Mouse (Mus musculus): Measurements from ENCODE around the gene Csad. TPM values are rescaled to one million over a fixed set of nuclear protein-coding genes. Genes with fewer than 3 reads are reported as not detected.

Gene Csad
- polyA plus RNA-seq, 1 experiment from 2014 or later = 38.2 TPM

DNA sequence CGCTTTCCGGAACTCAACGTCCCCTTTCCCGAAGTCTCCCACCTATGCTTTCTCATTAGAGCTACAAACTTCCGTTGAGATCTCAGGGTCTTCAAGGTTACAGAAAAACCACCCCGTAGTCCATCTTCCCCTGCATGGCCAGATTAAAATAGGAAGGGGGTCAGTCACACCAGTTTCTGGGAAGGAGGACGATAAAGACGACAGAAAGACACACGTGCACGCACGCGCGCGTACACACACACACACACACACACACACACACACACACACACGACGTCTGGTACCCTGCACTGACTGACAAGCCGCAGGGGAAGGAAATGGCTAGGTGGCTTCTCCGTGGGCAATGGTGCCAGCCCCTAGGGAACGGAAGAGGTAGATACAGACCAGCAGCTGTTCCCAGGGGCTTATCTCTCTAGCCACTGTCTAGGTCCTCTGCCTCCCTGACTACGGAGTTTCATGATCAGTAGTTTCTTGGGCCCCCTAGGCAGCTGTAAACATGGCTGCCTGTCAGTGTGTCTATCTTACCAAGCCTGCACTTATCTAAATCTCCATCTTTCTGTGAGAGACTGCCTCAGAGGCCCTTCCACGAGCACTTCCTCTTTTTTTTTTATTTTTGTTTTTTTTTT is 20.6 kb upstream of the Csad start:
- DNase-seq (ENCODE audit: low spot score) = peak; percentile 54
- Histone ChIP-seq H3K4me3 (ENCODE audit: low read depth, low read length) (peak overlapping the region; percentile 34), H3K4me2 (ENCODE audit: low read depth, low read length, severe bottlenecking) (peak overlapping the region; percentile 88), H3K9me3 (ENCODE audit: control insufficient read depth, low read length) (no peaks in the 10 kb centered on the region), H3K9ac (ENCODE audit: low read length) (peak overlapping the region; percentile 54), H3K36me3 (ENCODE audit: control insufficient read depth, insufficient read depth, low read length) (no peaks in the 10 kb centered on the region), H3K4me1 (replicated peaks; ENCODE audit: control insufficient read depth, insufficient read depth, low read length) (peaks cover 9% of the 10 kb centered on the region), H3K27ac (ENCODE audit: low read depth, low read length) (no peak overlapping the region), H3K27me3 (ENCODE audit: control insufficient read depth, insufficient read depth, low read length) (peaks cover 13% of the 10 kb centered on the region; the same call in 1 of the 2 replicates)
- no peak for ATAC-seq (replicated peaks; ENCODE audit: low FRiP score)
- 20% methylated on average over 21 of the region's 21 CpGs for WGBS

DNA sequence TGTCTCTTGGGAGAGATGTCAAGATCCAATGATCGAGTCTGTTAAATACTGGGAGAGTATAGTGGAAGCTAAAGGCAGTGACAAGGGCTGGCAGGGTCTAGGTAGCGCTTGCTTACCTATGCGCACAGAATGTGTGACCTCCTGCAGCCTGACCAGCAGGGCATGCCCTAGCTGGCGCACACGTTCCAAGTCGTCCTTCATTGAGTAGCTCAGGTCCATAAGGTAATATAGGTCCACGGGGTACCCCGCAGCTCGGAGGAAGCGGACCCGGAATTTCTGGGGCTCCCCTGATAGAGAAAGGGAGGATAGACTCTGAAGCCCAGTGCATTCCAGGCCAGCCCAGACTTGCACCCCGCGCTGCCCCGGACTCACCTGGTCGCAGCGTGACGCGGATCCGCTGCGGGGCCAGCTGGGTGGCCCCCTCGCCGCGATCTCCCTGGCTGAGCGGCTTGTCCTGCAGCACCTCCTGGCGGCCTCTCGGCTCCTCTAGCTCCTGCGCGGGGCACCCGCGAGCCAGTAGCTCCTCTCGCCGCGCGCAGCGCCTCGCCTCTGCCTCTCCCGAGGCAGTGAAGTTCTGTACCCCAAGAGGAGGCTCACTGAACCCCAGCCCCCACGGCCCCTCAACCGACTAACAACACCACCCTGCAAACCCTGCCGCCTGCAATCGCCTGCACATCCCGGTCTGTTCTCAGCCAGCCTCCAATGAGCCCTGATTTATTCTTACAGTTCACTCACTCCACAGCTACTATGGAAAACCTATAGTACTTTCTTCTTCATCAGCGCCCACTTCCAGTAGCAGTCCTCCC is 19.9 kb upstream of the Csad start:
- ATAC-seq (replicated peaks; ENCODE audit: low FRiP score) = peak; percentile 67
- WGBS = 3% methylated on average over 43 of the region's 43 CpGs
- Histone ChIP-seq H3K9ac (ENCODE audit: low read length) (peak overlapping the region; percentile 54), H3K4me3 (ENCODE audit: low read depth, low read length) (peak overlapping the region; percentile 34), H3K27ac (ENCODE audit: low read depth, low read length) (no peak overlapping the region), H3K36me3 (ENCODE audit: control insufficient read depth, insufficient read depth, low read length) (no peaks in the 10 kb centered on the region), H3K4me2 (ENCODE audit: low read depth, low read length, severe bottlenecking) (peak overlapping the region; percentile 88), H3K4me1 (replicated peaks; ENCODE audit: control insufficient read depth, insufficient read depth, low read length) (peaks cover 9% of the 10 kb centered on the region), H3K9me3 (ENCODE audit: control insufficient read depth, low read length) (no peaks in the 10 kb centered on the region), H3K27me3 (ENCODE audit: control insufficient read depth, insufficient read depth, low read length) (peaks cover 13% of the 10 kb centered on the region; the same call in 1 of the 2 replicates)
- DNase-seq (ENCODE audit: low spot score) = peak; percentile 90

DNA sequence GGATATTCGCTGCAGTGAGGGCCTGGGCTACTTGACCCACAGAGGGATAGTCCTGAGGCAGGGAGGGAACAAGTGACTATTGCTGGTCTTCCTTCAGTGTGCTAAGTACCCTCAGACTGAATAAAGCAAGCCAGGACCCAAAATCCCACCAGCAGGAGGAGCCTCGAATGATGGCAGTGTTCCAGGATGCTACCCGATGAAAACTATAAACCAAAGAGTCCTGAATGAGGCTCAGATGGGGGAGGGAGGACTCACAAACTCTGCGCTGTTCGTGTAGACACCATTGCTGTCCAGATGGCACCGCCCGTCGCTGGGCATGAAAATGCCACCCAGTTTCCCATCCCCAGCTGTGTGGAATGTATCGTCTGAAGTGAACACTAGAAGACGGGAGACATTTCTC is 17.9 kb upstream of the Csad start:
- peaks cover 9% of the 10 kb centered on the region for H3K4me1 ChIP-seq (replicated peaks; ENCODE audit: control insufficient read depth, insufficient read depth, low read length)
- H3K36me3 ChIP-seq (ENCODE audit: control insufficient read depth, insufficient read depth, low read length) = no peaks in the 10 kb centered on the region
- no peaks in the 10 kb centered on the region for H3K9me3 ChIP-seq (ENCODE audit: control insufficient read depth, low read length)
- no peak overlapping the region for H3K4me3 ChIP-seq (ENCODE audit: low read depth, low read length)
- H3K4me2 ChIP-seq (ENCODE audit: low read depth, low read length, severe bottlenecking) = no peak overlapping the region
- H3K27me3 ChIP-seq (ENCODE audit: control insufficient read depth, insufficient read depth, low read length) = peaks cover 13% of the 10 kb centered on the region; the same call in 1 of the 2 replicates
- 71% methylated on average over 10 of the region's 10 CpGs for WGBS
- no peak overlapping the region for H3K9ac ChIP-seq (ENCODE audit: low read length)
- no peak overlapping the region for H3K27ac ChIP-seq (ENCODE audit: low read depth, low read length)
- peak; percentile 46 for DNase-seq (ENCODE audit: low spot score)
- no peak for ATAC-seq (replicated peaks; ENCODE audit: low FRiP score)

DNA sequence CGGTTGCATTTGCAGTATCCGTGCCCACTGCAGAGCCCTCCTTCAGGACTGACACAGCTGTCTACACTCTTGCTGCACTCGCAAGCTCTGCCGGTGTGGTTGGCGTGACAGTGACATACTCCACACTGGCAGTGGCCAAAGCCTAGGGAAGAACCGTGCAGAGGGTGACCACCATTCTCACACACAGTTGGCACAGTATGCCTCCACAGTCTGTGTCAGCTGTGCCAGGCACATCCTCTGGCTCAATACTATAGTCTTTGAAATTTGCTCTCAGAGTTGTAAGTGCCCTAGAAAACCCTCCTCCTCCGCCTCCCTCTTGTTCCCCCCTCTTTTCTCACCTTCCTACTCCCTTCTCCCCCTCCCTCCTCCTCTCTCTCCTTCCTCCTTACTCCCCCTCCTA is 12.8 kb upstream of the Csad start:
- Histone ChIP-seq H3K9ac (ENCODE audit: low read length) (no peak overlapping the region), H3K27ac (ENCODE audit: low read depth, low read length) (no peak overlapping the region), H3K4me1 (replicated peaks; ENCODE audit: control insufficient read depth, insufficient read depth, low read length) (no peaks in the 10 kb centered on the region), H3K36me3 (ENCODE audit: control insufficient read depth, insufficient read depth, low read length) (peaks cover 2% of the 10 kb centered on the region; the same call in 1 of the 2 replicates), H3K27me3 (ENCODE audit: control insufficient read depth, insufficient read depth, low read length) (no peaks in the 10 kb centered on the region), H3K9me3 (ENCODE audit: control insufficient read depth, low read length) (no peaks in the 10 kb centered on the region), H3K4me3 (ENCODE audit: low read depth, low read length) (no peak overlapping the region), H3K4me2 (ENCODE audit: low read depth, low read length, severe bottlenecking) (no peak overlapping the region)
- ATAC-seq (replicated peaks; ENCODE audit: low FRiP score) = no peak
- 91% methylated on average over 7 of the region's 7 CpGs for WGBS
- no peak for DNase-seq (ENCODE audit: low spot score)

DNA sequence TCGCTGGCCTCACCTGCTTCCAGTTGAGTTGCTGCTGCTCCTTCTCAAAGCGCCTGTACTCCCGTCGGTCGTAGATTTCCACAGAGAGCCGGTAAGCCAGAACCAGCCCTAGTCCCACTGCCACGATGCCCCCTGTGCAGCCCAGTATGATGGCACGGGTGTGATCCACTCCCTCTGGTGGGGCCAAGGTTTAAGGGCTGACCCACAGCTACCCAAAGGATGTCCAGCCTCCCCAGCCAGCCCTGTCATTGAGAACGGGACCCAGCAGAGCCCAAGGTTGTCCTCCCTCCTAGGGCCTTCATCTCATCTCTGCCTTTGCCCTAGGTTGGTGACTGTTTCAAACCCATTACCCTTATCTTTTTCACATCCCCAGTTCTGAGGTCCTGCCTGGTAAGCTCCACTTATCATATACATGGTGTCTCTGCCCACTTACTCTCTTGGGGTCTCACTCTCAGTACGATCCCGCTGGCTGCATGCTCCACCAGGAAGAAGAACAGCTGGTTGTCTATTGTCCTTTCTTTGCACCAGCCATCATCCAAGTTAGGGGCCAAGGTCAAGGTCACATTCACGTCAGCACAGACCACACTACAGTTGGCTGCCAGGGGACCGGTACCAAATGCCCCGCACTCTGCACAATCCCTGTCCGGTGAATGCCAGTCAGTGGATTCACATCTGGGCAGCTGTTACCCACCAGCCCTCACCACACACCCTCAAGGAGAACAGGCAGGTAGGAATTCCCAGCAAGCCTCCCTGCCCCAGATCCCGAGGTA is 12.1 kb upstream of the Csad start:
- H3K4me3 ChIP-seq (ENCODE audit: low read depth, low read length) = no peak overlapping the region
- no peak overlapping the region for H3K4me2 ChIP-seq (ENCODE audit: low read depth, low read length, severe bottlenecking)
- ATAC-seq (replicated peaks; ENCODE audit: low FRiP score) (no peak), DNase-seq (ENCODE audit: low spot score) (peak; percentile 50)
- H3K9me3 ChIP-seq (ENCODE audit: control insufficient read depth, low read length) = no peaks in the 10 kb centered on the region
- 87% methylated on average over 16 of the region's 16 CpGs for WGBS
- no peak overlapping the region for H3K27ac ChIP-seq (ENCODE audit: low read depth, low read length)
- no peak overlapping the region for H3K9ac ChIP-seq (ENCODE audit: low read length)
- no peaks in the 10 kb centered on the region for H3K4me1 ChIP-seq (replicated peaks; ENCODE audit: control insufficient read depth, insufficient read depth, low read length)
- H3K27me3 ChIP-seq (ENCODE audit: control insufficient read depth, insufficient read depth, low read length) = no peaks in the 10 kb centered on the region
- H3K36me3 ChIP-seq (ENCODE audit: control insufficient read depth, insufficient read depth, low read length) = peaks cover 3% of the 10 kb centered on the region; the same call in 1 of the 2 replicates

DNA sequence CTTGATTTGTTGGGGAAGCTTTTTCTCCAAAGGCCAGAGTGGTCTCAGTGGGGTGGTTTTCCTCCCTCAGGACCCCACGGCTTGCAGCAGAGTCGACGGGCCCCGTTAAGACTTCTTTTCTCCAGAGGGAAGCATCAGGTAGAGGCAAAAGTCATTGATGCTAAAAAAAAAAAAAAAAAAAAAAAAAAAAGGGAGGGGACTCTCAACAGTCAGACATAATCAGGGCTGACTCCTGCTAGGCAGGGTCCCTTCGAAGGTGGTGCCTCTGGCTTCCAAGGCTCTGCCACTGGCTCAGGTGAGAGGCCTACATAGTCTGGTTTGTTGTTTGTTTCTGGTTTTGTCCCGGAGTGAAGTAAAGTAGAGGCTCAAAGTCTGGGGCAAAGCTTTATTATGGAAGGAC is 11.1 kb upstream of the Csad start:
- ATAC-seq (replicated peaks; ENCODE audit: low FRiP score) = no peak
- Histone ChIP-seq H3K4me3 (ENCODE audit: low read depth, low read length) (no peak overlapping the region), H3K4me1 (replicated peaks; ENCODE audit: control insufficient read depth, insufficient read depth, low read length) (no peaks in the 10 kb centered on the region), H3K9ac (ENCODE audit: low read length) (no peak overlapping the region), H3K27me3 (ENCODE audit: control insufficient read depth, insufficient read depth, low read length) (no peaks in the 10 kb centered on the region), H3K9me3 (ENCODE audit: control insufficient read depth, low read length) (no peaks in the 10 kb centered on the region), H3K4me2 (ENCODE audit: low read depth, low read length, severe bottlenecking) (no peak overlapping the region), H3K27ac (ENCODE audit: low read depth, low read length) (no peak overlapping the region), H3K36me3 (ENCODE audit: control insufficient read depth, insufficient read depth, low read length) (peaks cover 3% of the 10 kb centered on the region; the same call in 1 of the 2 replicates)
- WGBS = 80% methylated on average over 6 of the region's 6 CpGs
- no peak for DNase-seq (ENCODE audit: low spot score)

DNA sequence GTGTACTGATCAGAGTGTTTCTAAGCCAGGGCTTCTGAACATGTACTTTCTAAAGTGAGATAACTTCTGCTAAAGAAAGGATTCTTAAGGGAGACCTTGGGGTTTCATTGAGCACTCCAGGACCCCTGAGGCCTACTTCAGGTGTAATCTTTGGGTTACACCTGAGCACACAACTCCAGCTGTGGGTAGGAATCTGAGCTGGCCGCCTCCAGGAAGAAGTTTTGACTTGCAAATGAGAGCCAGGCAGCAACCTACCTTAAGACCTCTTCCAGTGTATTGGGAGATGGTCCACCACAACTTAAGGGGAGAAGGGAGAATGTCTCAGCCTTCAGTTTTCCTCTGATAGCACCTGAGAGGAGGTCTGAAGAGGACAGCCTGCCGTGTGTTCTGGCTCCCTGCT is 9.6 kb upstream of the Csad start:
- ATAC-seq (replicated peaks; ENCODE audit: low FRiP score) (no peak), DNase-seq (ENCODE audit: low spot score) (no peak)
- Histone ChIP-seq H3K4me2 (ENCODE audit: low read depth, low read length, severe bottlenecking) (no peak overlapping the region), H3K36me3 (ENCODE audit: control insufficient read depth, insufficient read depth, low read length) (peaks cover 3% of the 10 kb centered on the region; the same call in 1 of the 2 replicates), H3K27me3 (ENCODE audit: control insufficient read depth, insufficient read depth, low read length) (no peaks in the 10 kb centered on the region), H3K9ac (ENCODE audit: low read length) (no peak overlapping the region), H3K4me3 (ENCODE audit: low read depth, low read length) (no peak overlapping the region), H3K9me3 (ENCODE audit: control insufficient read depth, low read length) (no peaks in the 10 kb centered on the region), H3K4me1 (replicated peaks; ENCODE audit: control insufficient read depth, insufficient read depth, low read length) (no peaks in the 10 kb centered on the region), H3K27ac (ENCODE audit: low read depth, low read length) (no peak overlapping the region)
- 57% methylated on average over 2 of the region's 2 CpGs for WGBS

DNA sequence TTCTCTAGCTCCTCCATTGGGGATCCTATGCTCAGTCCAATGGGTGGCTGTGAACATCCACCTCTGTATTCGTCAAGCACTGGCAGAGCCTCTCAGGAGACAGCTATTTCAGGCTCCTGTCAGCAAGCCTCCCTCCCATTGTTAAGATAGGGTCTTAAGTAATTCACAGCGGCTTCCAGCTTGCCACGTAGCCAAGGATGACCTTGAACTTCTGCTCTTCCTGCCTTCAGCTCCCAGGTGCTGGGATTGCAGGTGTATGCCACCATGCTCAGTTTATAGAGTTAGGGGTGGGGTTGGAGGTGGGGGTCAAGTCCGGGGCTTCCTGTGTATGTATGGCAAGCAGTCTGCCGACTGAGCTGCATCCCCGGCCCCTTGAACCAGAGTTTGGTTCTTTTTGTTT is 7.4 kb upstream of the Csad start:
- no peak for DNase-seq (ENCODE audit: low spot score)

More for the DNA sequence above, 7.4 kb upstream of the Csad start:
- no peaks in the 10 kb centered on the region for H3K27me3 ChIP-seq (ENCODE audit: control insufficient read depth, insufficient read depth, low read length)
- no peak overlapping the region for H3K27ac ChIP-seq (ENCODE audit: low read depth, low read length)
- no peak overlapping the region for H3K4me2 ChIP-seq (ENCODE audit: low read depth, low read length, severe bottlenecking)
- 91% methylated on average over 6 of the region's 6 CpGs for WGBS
- no peak overlapping the region for H3K4me3 ChIP-seq (ENCODE audit: low read depth, low read length)
- no peaks in the 10 kb centered on the region for H3K9me3 ChIP-seq (ENCODE audit: control insufficient read depth, low read length)
- no peaks in the 10 kb centered on the region for H3K4me1 ChIP-seq (replicated peaks; ENCODE audit: control insufficient read depth, insufficient read depth, low read length)
- ATAC-seq (replicated peaks; ENCODE audit: low FRiP score) = no peak
- peaks cover 9% of the 10 kb centered on the region; the same call in 1 of the 2 replicates for H3K36me3 ChIP-seq (ENCODE audit: control insufficient read depth, insufficient read depth, low read length)
- H3K9ac ChIP-seq (ENCODE audit: low read length) = no peak overlapping the region
